Mouse (Mus musculus) forebrain, embryonic 10.5 days (tissue): ENCODE measurements around the gene Piezo1. TPM values are rescaled to one million over a fixed set of nuclear protein-coding genes. Genes with fewer than 3 reads are reported as not detected.
"Not testable (repeated sequence)": the region's sequence is repeated elsewhere in the genome, so short reads cannot be mapped to it uniquely, and the experiment has no call there.

Experiments
- DNase-seq: peaks from one replicate; pipeline ENCODE4 v3.0.0-alpha.2; 2017; ENCODE audit warnings: low spot score; ENCODE audit errors: extremely low spot score
- H3K27ac ChIP-seq: fragments of 300-500 bp; sonication (generic); 2 replicates; pipeline ENCODE4 v1.5.1; 2016; ENCODE audit warnings: mild to moderate bottlenecking
- H3K27me3 ChIP-seq: fragments of 300-500 bp; sonication (generic); 2 replicates; pipeline ENCODE4 v1.6.1; 2016; ENCODE audit warnings: mild to moderate bottlenecking; ENCODE audit not compliant: poor library complexity, severe bottlenecking
- H3K36me3 ChIP-seq: fragments of 300-500 bp; sonication (generic); replicated peaks from 2 replicates; pipeline ENCODE4 v1.6.1; 2016; ENCODE audit warnings: mild to moderate bottlenecking, moderate library complexity
- H3K4me1 ChIP-seq: fragments of 300-500 bp; sonication (generic); 2 replicates; pipeline ENCODE4 v1.6.1; 2016
- H3K4me3 ChIP-seq: fragments of 300-500 bp; sonication (generic); 2 replicates; pipeline ENCODE4 v1.5.1; 2016; ENCODE audit warnings: mild to moderate bottlenecking, moderate library complexity
- H3K9me3 ChIP-seq: fragments of 300-500 bp; sonication (generic); 2 replicates; pipeline ENCODE4 v1.6.1; 2016; ENCODE audit warnings: mild to moderate bottlenecking, moderate library complexity
- WGBS: fragments of 180-500 bp; shearing (Covaris S2); methylation state at CpG from one replicate; pipeline ENCODE4 v1.1.7; 2016; 5-methylcytosine and 5-hydroxymethylcytosine counted together
- polyA plus RNA-seq: library from polyadenylated mRNA; unstranded; fragments of >200 nt; fragmentation: Nextera tagmentation; extraction: Ambion mirVana; gene quantifications from 2 replicates; pipeline ENCODE4 v1.2.1, GENCODE M21; 2016

Piezo1 gene
- polyA plus RNA-seq, 1 experiment from 2014 or later = 6.1 TPM

DNA sequence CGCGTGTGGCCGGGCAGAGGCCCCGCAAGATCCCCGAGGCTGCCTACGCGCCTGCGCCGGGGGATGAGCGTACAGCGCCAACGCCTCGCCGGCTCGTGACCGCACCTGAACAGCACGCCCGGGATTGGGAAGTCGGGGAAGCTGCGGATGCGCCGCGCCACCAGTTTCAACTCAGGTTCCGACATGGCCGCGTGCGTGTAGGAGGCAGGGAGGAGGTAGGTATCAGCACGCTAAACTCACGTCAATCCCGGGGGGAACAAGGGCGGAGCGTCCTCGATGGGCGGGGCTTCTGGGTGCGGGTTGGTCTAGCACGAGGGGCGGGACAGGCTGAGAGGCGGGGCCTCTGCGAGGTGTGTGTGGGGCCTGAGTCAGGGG lies 25.5 kb upstream of the Piezo1 start, which contains the start of gene Aprt:
Gene Aprt, minus strand, starts transcription at position 262 of the 375 bp plus-strand sequence.
- Histone ChIP-seq H3K36me3 (peaks cover 37% of the 10 kb centered on the region), H3K27ac (peak within 1 kb of the TSS; percentile 93), H3K9me3 (no peaks in the 10 kb centered on the region), H3K27me3 (no peaks in the 10 kb centered on the region), H3K4me1 (peaks cover 86% of the 10 kb centered on the region), H3K4me3 (peak within 1 kb of the TSS; percentile 77)
- WGBS = under 1% methylated on average over 39 of the region's 39 CpGs
- peak; percentile 92 for DNase-seq

DNA sequence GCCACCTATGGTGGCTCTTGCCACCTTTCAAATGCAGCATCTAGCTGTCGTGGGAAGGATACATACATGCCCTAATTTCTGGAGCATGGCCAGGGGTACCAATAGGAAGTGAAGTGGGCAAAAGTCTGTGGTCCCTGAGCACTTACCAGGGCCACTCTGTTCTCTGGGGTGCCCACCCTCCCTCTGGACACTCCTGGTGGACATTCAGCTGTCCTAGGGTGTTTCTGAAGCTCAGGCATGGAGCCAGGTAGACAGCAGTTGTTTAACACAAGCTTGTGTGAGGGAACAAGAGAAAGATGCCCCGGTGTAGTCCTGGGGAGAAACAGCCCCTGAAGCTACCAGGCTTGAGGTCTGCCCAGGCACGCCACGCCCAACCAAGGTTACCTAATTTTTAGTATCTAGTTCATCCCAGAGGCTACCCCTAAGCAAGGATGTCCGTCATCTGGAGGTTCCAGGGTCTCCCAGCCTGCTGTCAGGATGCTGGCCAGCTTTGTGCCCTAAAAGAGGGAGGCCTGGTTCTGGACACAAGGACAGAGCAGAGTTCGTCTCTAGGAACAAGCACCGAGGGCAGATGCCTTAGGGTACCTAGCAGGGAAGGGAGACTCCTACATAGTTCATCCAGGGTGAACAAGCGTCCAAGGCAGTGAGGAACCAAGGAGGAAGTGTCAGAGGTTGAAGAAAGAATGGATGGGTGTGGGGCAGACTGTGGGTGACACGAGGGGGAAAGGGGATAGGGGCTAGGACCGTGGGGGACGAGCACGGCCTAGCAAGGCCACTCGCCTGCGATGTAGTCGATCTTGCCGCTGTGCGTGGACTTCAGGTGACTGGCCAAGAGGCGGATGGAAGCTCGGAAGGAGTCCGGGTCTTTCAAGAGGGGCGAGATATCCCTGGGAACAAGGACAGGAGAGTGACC lies 24.9 kb upstream of the Piezo1 start:
- 16% methylated on average over 21 of the region's 21 CpGs for WGBS
- H3K4me1 ChIP-seq = peaks cover 88% of the 10 kb centered on the region
- peak overlapping the region; percentile 93 for H3K27ac ChIP-seq
- H3K9me3 ChIP-seq = no peaks in the 10 kb centered on the region
- peak overlapping the region; percentile 77 for H3K4me3 ChIP-seq
- H3K27me3 ChIP-seq = no peaks in the 10 kb centered on the region
- H3K36me3 ChIP-seq = peaks cover 44% of the 10 kb centered on the region
- peak; percentile 30 for DNase-seq

- Histone ChIP-seq H3K27ac (peak overlapping the region; percentile 93; the same call in 1 of the 2 replicates), H3K27me3 (no peaks in the 10 kb centered on the region), H3K36me3 (peaks cover 51% of the 10 kb centered on the region), H3K9me3 (peaks cover 2% of the 10 kb centered on the region; the same call in 1 of the 2 replicates), H3K4me1 (peaks cover 85% of the 10 kb centered on the region), H3K4me3 (peak overlapping the region; percentile 77)
- 78% methylated on average over 8 of the region's 8 CpGs for WGBS
- DNase-seq = no peak
Measured at GRCm38 (mm10) chr8:122575286-122575685, 24.2 kb upstream of the Piezo1 start.

DNA sequence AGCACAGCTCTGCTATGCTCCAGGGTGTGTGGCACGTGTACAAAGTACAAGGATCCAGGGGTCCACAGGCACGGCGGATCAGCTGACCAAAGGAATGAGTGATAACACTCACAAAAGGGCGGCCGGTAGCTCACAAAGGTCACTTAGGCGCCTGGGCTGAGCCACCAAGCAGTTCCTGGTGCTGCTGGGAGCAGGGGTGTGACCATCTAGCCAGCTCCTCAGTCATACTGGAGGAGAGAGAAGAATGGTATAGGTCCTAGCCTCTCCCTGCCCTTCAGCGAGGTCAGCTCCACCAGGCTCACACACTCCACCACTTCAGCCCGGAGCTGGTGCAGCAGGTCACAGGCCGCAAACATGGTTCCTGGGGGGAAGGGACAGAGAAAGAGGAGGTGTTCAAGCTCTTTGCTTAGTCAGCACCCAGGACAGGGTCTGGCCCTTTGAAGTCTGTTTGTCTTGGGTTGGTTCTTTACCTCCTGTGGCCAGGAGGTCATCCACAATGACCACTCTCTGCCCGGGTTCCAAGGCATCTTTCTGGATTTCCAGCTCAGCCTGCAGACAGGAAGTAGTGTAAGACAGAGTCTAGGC lies 23.6 kb upstream of the Piezo1 start:
- Histone ChIP-seq H3K9me3 (peaks cover 7% of the 10 kb centered on the region; the same call in 1 of the 2 replicates), H3K27me3 (no peaks in the 10 kb centered on the region), H3K27ac (0 out of 2 replicates have a peak overlapping the region, but pooled peaks have one; percentile 3), H3K36me3 (peaks cover 56% of the 10 kb centered on the region), H3K4me1 (peaks cover 87% of the 10 kb centered on the region), H3K4me3 (peak overlapping the region; percentile 77)
- WGBS = 66% methylated on average over 10 of the region's 10 CpGs
- DNase-seq = no peak

GRCm38 (mm10) chr8:122574264-122574663 lies 23.1 kb upstream of the Piezo1 start:
- no peak for DNase-seq
- Histone ChIP-seq H3K4me1 (peaks cover 87% of the 10 kb centered on the region), H3K4me3 (no peak overlapping the region), H3K36me3 (peaks cover 61% of the 10 kb centered on the region), H3K9me3 (peaks cover 7% of the 10 kb centered on the region; the same call in 1 of the 2 replicates), H3K27ac (no peak overlapping the region), H3K27me3 (no peaks in the 10 kb centered on the region)
- WGBS = 69% methylated on average over 3 of the region's 3 CpGs

DNA sequence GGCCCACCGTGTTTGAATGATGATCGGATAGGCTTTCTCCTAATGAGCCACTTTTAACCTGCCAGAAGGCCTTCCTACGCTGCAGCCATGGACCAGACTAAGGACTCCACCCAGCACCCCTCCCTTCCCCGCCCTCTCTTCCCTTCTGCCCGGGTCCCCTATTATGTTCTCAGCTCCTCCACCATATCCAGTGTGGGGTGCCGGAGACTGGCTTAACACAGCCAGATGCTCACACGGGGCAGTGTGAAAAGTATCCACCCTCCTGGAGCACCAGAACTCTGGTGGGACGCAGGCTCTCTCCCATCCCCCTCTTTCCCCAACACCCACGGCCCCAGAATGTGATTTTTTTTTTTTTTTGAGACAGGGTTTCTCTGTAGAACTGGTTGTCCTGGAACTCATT lies 22.4 kb upstream of the Piezo1 start:
- WGBS = 63% methylated on average over 9 of the region's 9 CpGs
- Histone ChIP-seq H3K27me3 (no peaks in the 10 kb centered on the region), H3K27ac (peak overlapping the region; percentile 62), H3K4me3 (peak overlapping the region; percentile 11; the same call in 1 of the 2 replicates), H3K9me3 (peaks cover 7% of the 10 kb centered on the region; the same call in 1 of the 2 replicates), H3K36me3 (peaks cover 66% of the 10 kb centered on the region), H3K4me1 (peaks cover 87% of the 10 kb centered on the region)
- no peak for DNase-seq

- not testable (repeated sequence) for H3K9me3 ChIP-seq, DNase-seq, H3K27me3 ChIP-seq, H3K4me3 ChIP-seq
- peaks cover 86% of the 10 kb centered on the region for H3K4me1 ChIP-seq
- WGBS = 44% methylated on average over 4 of the region's 4 CpGs
- H3K36me3 ChIP-seq = peaks cover 66% of the 10 kb centered on the region
- peak overlapping the region; percentile 62 for H3K27ac ChIP-seq
Measured at GRCm38 (mm10) chr8:122573176-122573575, 22.0 kb upstream of the Piezo1 start.

GRCm38 (mm10) chr8:122572751-122573150 lies 21.6 kb upstream of the Piezo1 start:
- peaks cover 7% of the 10 kb centered on the region; the same call in 1 of the 2 replicates for H3K9me3 ChIP-seq
- H3K4me3 ChIP-seq = no peak overlapping the region
- H3K4me1 ChIP-seq = peaks cover 87% of the 10 kb centered on the region
- H3K27me3 ChIP-seq = no peaks in the 10 kb centered on the region
- H3K27ac ChIP-seq = no peak overlapping the region
- H3K36me3 ChIP-seq = peaks cover 66% of the 10 kb centered on the region
- 96% methylated on average over 3 of the region's 3 CpGs for WGBS
- DNase-seq = no peak

GRCm38 (mm10) chr8:122571750-122572267 lies 20.7 kb upstream of the Piezo1 start:
- DNase-seq = no peak
- peaks cover 7% of the 10 kb centered on the region; the same call in 1 of the 2 replicates for H3K9me3 ChIP-seq
- no peak overlapping the region for H3K27ac ChIP-seq
- peaks cover 87% of the 10 kb centered on the region for H3K4me1 ChIP-seq
- WGBS = 96% methylated on average over 17 of the region's 17 CpGs
- no peak overlapping the region for H3K4me3 ChIP-seq
- no peaks in the 10 kb centered on the region for H3K27me3 ChIP-seq
- peaks cover 66% of the 10 kb centered on the region for H3K36me3 ChIP-seq

GRCm38 (mm10) chr8:122571153-122571552 lies 20.0 kb upstream of the Piezo1 start:
- H3K36me3 ChIP-seq = peaks cover 66% of the 10 kb centered on the region
- no peak overlapping the region for H3K4me3 ChIP-seq
- no peak for DNase-seq
- H3K27me3 ChIP-seq = no peaks in the 10 kb centered on the region
- no peak overlapping the region for H3K27ac ChIP-seq
- H3K9me3 ChIP-seq = peaks cover 7% of the 10 kb centered on the region; the same call in 1 of the 2 replicates
- 94% methylated on average over 11 of the region's 11 CpGs for whole genome bisulfite sequencing
- peaks cover 87% of the 10 kb centered on the region for H3K4me1 ChIP-seq

GRCm38 (mm10) chr8:122569996-122570395 lies 18.9 kb upstream of the Piezo1 start:
- WGBS = 96% methylated on average over 16 of the region's 16 CpGs
- DNase-seq = no peak
- Histone ChIP-seq H3K36me3 (peaks cover 63% of the 10 kb centered on the region), H3K27ac (no peak overlapping the region), H3K9me3 (peaks cover 7% of the 10 kb centered on the region; the same call in 1 of the 2 replicates), H3K4me1 (peaks cover 77% of the 10 kb centered on the region), H3K4me3 (peak overlapping the region; percentile 96; the same call in 1 of the 2 replicates), H3K27me3 (no peaks in the 10 kb centered on the region)

DNA sequence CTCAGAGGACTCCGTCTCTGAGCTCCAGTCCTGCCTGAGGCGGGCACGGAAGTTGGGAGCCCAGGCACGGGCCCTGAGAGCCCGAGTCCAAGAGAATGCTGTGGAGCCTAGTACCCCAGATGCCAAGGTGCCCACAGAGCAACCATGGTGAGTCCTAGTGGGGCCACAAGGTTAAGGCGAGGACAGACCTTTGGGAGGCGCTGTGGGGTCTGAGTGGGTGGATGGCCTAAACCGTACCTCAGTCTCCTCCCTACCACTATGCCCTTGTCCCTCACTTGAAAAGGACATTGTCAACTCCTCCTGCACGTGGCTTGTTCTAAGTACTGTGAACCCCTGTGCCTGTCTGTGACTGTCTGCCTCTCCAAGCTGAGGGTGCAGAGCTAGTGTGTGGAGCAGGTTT lies 18.2 kb upstream of the Piezo1 start:
- H3K9me3 ChIP-seq = peaks cover 7% of the 10 kb centered on the region; the same call in 1 of the 2 replicates
- H3K27me3 ChIP-seq = no peaks in the 10 kb centered on the region
- peak overlapping the region; percentile 99 for H3K27ac ChIP-seq
- peak overlapping the region; percentile 96 for H3K4me3 ChIP-seq
- WGBS = 69% methylated on average over 9 of the region's 9 CpGs
- H3K36me3 ChIP-seq = peaks cover 61% of the 10 kb centered on the region
- H3K4me1 ChIP-seq = peaks cover 70% of the 10 kb centered on the region
- no peak for DNase-seq
